Mouse (Mus musculus): ENCODE measurements around the gene Slc39a10. TPM values are rescaled to one million over a fixed set of nuclear protein-coding genes. Genes with fewer than 3 reads are reported as not detected.

Slc39a10 gene
- 10 to 100 TPM; 24.1 to 24.4 TPM for total RNA-seq (2023)

DNA sequence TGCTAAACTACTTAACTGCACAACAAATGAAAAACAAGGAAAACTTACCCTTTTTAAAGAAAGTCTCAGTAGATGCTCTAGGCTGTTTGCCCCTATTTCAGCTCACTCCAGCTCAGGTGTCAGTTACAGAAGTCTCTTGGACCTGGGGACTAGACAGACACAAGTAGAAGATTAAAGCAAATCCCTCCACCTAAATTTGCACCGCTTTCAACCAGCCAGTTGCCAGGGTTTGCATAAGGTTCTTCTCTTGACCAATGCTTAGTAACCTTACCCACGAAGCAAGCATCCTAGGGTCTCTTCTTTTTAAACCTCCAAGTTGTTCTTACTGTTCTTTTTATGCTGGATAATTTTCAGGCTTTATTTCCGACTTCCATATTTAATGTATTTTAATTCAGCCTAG, at the start of gene Slc39a10:
Slc39a10 (minus strand) TSS at position 101 of the 400 bp plus-strand sequence.

Measured in monocyte, adult 59 days (primary cell).